Mouse (Mus musculus): Measurements from ENCODE around the gene Heatr6.

DNA sequence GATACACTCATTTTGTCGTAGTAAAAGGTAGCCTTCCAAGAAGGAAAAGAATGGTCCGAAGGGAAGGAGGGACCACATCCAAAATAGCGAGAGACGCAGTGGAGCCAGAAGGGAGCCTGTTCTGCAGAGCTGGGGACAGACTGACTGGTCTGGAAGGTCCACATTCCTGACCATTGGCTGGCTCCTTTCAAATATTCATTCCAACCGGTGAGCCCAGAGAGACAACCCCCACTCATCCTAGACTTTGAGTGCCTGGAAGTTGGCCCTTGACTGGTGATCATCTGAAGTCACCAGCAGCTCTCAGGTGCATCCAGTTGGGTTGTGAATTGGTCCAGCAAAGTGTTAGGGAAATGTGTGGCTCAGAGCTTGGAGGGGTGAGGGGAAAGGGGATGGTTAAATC lies 61.7 kb downstream of the Heatr6 start:
- TF ChIP-seq CTCF (IDR thresholded peaks at IDR 0.05; ENCODE audit: low read depth) (no peak), EP300 (IDR thresholded peaks at IDR 0.05; ENCODE audit: low read depth) (no peak)
